Mouse (Mus musculus) left cerebral cortex, adult 11 months (tissue): ENCODE results near the gene Lrrc34.

Experiments used
- DNase-seq: peaks from one replicate; pipeline ENCODE4 v3.0.0; 2022; ENCODE audit warnings: low spot score

Lrrc34 gene

GRCm38 (mm10) chr3:30599711-30600545 is 47.7 kb downstream of the Lrrc34 start, which contains the start of gene Actrt3:
Actrt3 (minus strand) TSS chr3:30599939.
- DNase-seq, result no peak

DNA sequence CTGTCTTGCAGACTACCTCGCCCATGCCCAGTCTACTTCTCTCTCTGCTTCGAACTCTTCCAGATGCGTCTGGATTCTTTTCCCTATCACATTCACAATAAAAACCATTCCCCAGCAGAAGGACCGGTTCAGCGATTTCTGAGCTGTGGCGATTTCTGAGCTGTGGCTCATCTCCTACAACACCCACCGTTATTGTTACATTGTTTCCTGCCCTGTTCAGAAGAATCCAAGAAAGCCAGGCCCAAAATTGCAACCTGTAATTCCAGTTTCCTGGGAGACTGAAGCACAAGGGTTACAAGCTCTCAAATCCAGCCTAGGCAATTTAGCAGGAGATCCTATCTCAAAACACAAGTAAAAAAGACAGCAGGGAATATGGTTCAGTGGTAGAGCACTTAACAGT is 50.4 kb downstream of the Lrrc34 start:
- no peak for DNase-seq

GRCm38 (mm10) chr3:30595111-30595832 is 52.4 kb downstream of the Lrrc34 start:
- no peak for DNase-seq

- no peak for DNase-seq
Measured at GRCm38 (mm10) chr3:30593719-30594485, 53.8 kb downstream of the Lrrc34 start.

DNA sequence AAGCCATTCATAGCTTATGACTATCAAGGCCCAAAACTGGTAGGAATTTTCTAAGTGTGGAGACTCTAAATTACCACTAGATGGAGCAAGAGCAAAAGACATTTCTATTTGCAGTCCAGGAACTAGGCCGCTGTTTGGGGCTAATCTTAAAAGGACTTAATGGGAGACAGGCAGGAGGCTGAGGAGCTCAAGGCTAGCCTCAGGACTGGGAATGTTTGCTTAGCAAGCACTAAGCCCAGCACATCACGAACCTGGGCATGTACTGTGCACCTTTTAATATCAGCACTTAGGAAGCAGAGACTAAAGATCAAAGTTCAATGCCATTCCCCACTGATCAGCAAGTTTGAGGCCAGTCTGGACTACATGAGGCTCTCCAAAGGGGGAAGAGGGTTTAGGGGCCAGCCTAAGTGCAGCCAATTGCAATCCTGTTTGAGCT is 55.2 kb downstream of the Lrrc34 start:
- DNase-seq, result no peak

DNA sequence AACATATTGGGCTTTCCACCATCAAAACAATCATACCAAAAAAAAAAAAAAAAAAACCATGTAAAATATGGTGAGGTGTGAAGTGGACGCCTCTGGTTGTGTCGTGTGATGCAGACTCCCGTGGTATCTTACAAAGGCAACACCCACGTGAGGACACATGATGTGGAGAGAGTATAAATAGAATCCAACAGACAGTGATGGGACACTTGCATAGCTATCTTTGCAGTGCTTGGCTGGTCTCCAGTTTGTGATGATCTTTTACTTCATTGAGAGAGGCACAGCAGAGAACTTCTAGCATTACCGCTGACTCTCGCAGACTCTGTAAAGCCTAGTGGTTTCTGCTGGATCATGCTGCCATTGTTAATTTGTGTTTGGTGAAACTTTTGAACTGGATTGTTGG is 58.8 kb downstream of the Lrrc34 start:
- no peak for DNase-seq
